Mouse (Mus musculus) ES-Bruce4 (cell line): Measurements from ENCODE around the gene Mob1a. TPM values are rescaled to one million over a fixed set of nuclear protein-coding genes. Genes with fewer than 3 reads are reported as not detected.
A peak's percentile ranks its signal among the peaks of the same experiment; 100 is the strongest.
"Not testable (repeated sequence)": the region's sequence is repeated elsewhere in the genome, so short reads cannot be mapped to it uniquely, and the experiment has no call there.

Source experiments
- H3K27ac ChIP-seq: 2 replicates; pipeline ENCODE4 v1.5.1; 2012; ENCODE audit warnings: low read length, inconsistent platforms; ENCODE audit not compliant: insufficient read depth
- H3K27me3 ChIP-seq: 2 replicates; pipeline ENCODE4 v1.6.1; 2012; ENCODE audit warnings: mild to moderate bottlenecking, low read length, inconsistent platforms; ENCODE audit not compliant: control insufficient read depth, poor library complexity, insufficient read depth, severe bottlenecking
- H3K36me3 ChIP-seq: 2 replicates; pipeline ENCODE4 v1.6.1; 2012; ENCODE audit warnings: inconsistent platforms, mild to moderate bottlenecking, low read length, moderate library complexity; ENCODE audit not compliant: control insufficient read depth, poor library complexity, insufficient read depth, severe bottlenecking
- H3K4me1 ChIP-seq: one replicate; pipeline ENCODE4 v1.8.1; 2011; ENCODE audit warnings: low read length; ENCODE audit not compliant: control insufficient read depth, insufficient read depth
- H3K4me3 ChIP-seq: 2 replicates; pipeline ENCODE4 v1.5.1; 2011; ENCODE audit warnings: low read depth, mild to moderate bottlenecking, low read length
- H3K9ac ChIP-seq: 2 replicates; pipeline ENCODE4 v1.6.1; 2012; ENCODE audit warnings: low read depth, mild to moderate bottlenecking, inconsistent platforms; ENCODE audit not compliant: poor library complexity, severe bottlenecking
- H3K9me3 ChIP-seq: replicated peaks from 2 replicates; pipeline ENCODE4 v1.6.1; 2012; ENCODE audit warnings: mild to moderate bottlenecking, low read length, inconsistent platforms; ENCODE audit not compliant: control insufficient read depth, poor library complexity, insufficient read depth, severe bottlenecking
- CTCF ChIP-seq: IDR thresholded peaks from one replicate; pipeline ENCODE4 v1.8.1; 2011; ENCODE audit warnings: low read depth, low read length
- EP300 ChIP-seq: IDR thresholded peaks from 2 replicates; pipeline ENCODE4 v1.6.1; 2011; ENCODE audit warnings: low read depth, low read length; ENCODE audit not compliant: insufficient read depth
- POLR2A ChIP-seq: IDR thresholded peaks from one replicate; pipeline ENCODE4 v1.8.1; 2011; ENCODE audit warnings: low read length; ENCODE audit not compliant: insufficient read depth
- polyA plus RNA-seq: library from polyadenylated mRNA; stranded (reverse); fragments of >200 nt; gene quantifications from 2 replicates; pipeline ENCODE4 v1.2.4, GENCODE M21; 2011; ENCODE audit warnings: low read depth; ENCODE audit not compliant: missing spikeins, insufficient read depth, insufficient read length

Mob1a gene
- polyA plus RNA-seq, 1 experiment = 62.1 TPM

DNA sequence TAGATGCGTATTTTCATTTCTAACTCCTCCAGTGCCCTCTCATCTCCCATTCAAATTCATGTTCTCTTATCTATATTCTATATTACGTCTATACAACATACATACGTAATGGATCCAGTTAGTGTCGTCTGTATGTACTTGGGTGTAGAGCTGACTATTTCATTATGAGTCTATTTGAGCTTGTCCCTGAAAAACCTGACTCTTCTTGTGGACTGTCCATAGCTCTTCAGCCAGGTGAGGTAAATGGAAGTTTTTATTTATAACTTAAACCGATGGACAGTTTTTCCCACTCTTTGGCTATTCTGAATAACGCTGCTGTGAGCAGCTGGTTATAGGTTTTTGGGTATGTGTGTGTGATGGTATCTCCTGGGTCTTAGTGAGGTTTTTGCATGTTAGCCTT, 945 bp downstream of the Mob1a start:
- H3K36me3 ChIP-seq = peaks cover 24% of the 10 kb centered on the region
- H3K27ac ChIP-seq = no peak overlapping the region
- H3K4me1 ChIP-seq = no peaks in the 10 kb centered on the region
- H3K9me3 ChIP-seq = no peaks in the 10 kb centered on the region
- H3K27me3 ChIP-seq = no peaks in the 10 kb centered on the region
- peak overlapping the region; percentile 93 for H3K9ac ChIP-seq
- TF ChIP-seq POLR2A (no peak), EP300 (no peak), CTCF (no peak)
- peak overlapping the region; percentile 100 for H3K4me3 ChIP-seq

DNA sequence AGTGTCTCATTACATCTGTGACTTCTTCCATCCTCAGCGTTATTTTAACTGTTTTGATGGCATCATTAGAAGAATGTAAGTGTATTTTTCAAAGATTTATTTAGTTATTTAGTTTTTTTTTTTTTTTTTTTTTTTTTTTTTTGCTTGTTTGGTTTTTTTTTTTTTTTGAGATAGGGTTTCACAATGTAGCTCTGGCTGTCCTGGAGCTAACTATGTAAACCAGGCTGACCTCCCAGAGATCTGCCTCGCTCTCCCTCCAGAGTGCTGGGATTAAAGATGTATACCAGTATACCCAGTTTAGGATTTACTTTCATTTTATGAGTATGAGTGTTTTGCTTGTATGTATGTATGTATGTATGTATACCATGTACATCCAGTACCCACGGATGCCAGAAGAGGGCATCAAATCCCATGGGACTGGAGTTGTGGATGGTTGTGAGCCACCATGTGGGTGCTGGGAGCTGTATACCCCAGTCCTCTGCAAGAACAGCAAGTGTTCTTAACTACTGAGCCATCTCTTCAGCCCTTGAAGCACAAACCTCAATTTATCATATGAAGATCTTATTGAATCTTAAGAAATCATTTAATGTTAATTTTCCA, 1.9 kb downstream of the Mob1a start:
- TF ChIP-seq CTCF (no peak), POLR2A (no peak), EP300 (no peak)
- H3K27ac ChIP-seq = no peak overlapping the region
- H3K9ac ChIP-seq = no peak overlapping the region
- peaks cover 31% of the 10 kb centered on the region for H3K36me3 ChIP-seq
- no peak overlapping the region for H3K4me3 ChIP-seq
- H3K27me3 ChIP-seq = no peaks in the 10 kb centered on the region
- no peaks in the 10 kb centered on the region for H3K9me3 ChIP-seq
- no peaks in the 10 kb centered on the region for H3K4me1 ChIP-seq

GRCm38 (mm10) chr6:83341387-83341786, 15.6 kb downstream of the Mob1a start:
- no peak overlapping the region for H3K27ac ChIP-seq
- H3K4me3 ChIP-seq = no peak overlapping the region
- TF ChIP-seq CTCF (no peak), EP300 (no peak), POLR2A (no peak)
- H3K9ac ChIP-seq = no peak overlapping the region
- H3K27me3 ChIP-seq = no peaks in the 10 kb centered on the region
- H3K4me1 ChIP-seq = no peaks in the 10 kb centered on the region
- H3K36me3 ChIP-seq = peaks cover 38% of the 10 kb centered on the region
- no peaks in the 10 kb centered on the region for H3K9me3 ChIP-seq

GRCm38 (mm10) chr6:83342957-83343356, 17.1 kb downstream of the Mob1a start:
- Histone ChIP-seq H3K36me3 (peaks cover 36% of the 10 kb centered on the region), H3K4me3 (no peak overlapping the region), H3K27me3 (no peaks in the 10 kb centered on the region), H3K27ac (no peak overlapping the region), H3K9me3 (no peaks in the 10 kb centered on the region), H3K4me1 (no peaks in the 10 kb centered on the region), H3K9ac (no peak overlapping the region)
- no peak for TF ChIP-seq CTCF
- TF ChIP-seq EP300 = no peak
- no peak for TF ChIP-seq POLR2A

GRCm38 (mm10) chr6:83345285-83345684, 19.5 kb downstream of the Mob1a start:
- H3K27ac ChIP-seq, H3K9ac ChIP-seq, H3K4me3 ChIP-seq, H3K9me3 ChIP-seq, H3K4me1 ChIP-seq, H3K27me3 ChIP-seq: not testable (repeated sequence)
- peaks cover 22% of the 10 kb centered on the region for H3K36me3 ChIP-seq

- Histone ChIP-seq H3K4me1 (peaks cover 3% of the 10 kb centered on the region), H3K9ac (no peak overlapping the region), H3K4me3 (no peak overlapping the region), H3K36me3 (peaks cover 1% of the 10 kb centered on the region), H3K27me3 (no peaks in the 10 kb centered on the region), H3K9me3 (no peaks in the 10 kb centered on the region), H3K27ac (no peak overlapping the region; the same call in 1 of the 2 replicates)
- no peak for TF ChIP-seq POLR2A
- TF ChIP-seq CTCF = no peak
- TF ChIP-seq EP300 = no peak
These were observed 22.1 kb downstream of the Mob1a start for GRCm38 (mm10) chr6:83347916-83348315.
